Mouse (Mus musculus): ENCODE measurements around the gene Rgs12. TPM values are rescaled to one million over a fixed set of nuclear protein-coding genes. Genes with fewer than 3 reads are reported as not detected.

Gene Rgs12
- polyA plus RNA-seq, 1 experiment from 2014 or later: 44.3 TPM

- WGBS: 47% methylated on average over 3 of the region's 3 CpGs
- ATAC-seq (ENCODE audit: low FRiP score, low TSS enrichment): no peak
- H3K9me3 ChIP-seq (ENCODE audit: control insufficient read depth, low read length): no peaks in the 10 kb centered on the region
- no peaks in the 10 kb centered on the region for H3K4me1 ChIP-seq (ENCODE audit: control insufficient read depth, insufficient read depth, low read length)
- H3K4me2 ChIP-seq (ENCODE audit: low read length): no peak overlapping the region
- H3K4me3 ChIP-seq (replicated peaks; ENCODE audit: low read depth, low read length): no peak overlapping the region
- H3K36me3 ChIP-seq (ENCODE audit: control insufficient read depth, insufficient read depth, low read length): peaks cover 36% of the 10 kb centered on the region
- H3K9ac ChIP-seq (replicated peaks; ENCODE audit: low read length): no peak overlapping the region
- H3K27me3 ChIP-seq (ENCODE audit: control insufficient read depth, insufficient read depth, low read length): no peaks in the 10 kb centered on the region
- no peak for DNase-seq
- no peak overlapping the region for H3K27ac ChIP-seq (replicated peaks; ENCODE audit: low read depth, low read length)
Measured at GRCm38 (mm10) chr5:34981734-34982133, 32.5 kb downstream of the Rgs12 start.

- WGBS: 76% methylated on average over 2 of the region's 2 CpGs
- Histone ChIP-seq H3K4me3 (replicated peaks; ENCODE audit: low read depth, low read length) (no peak overlapping the region), H3K9ac (replicated peaks; ENCODE audit: low read length) (no peak overlapping the region), H3K36me3 (ENCODE audit: control insufficient read depth, insufficient read depth, low read length) (peaks cover 25% of the 10 kb centered on the region), H3K27me3 (ENCODE audit: control insufficient read depth, insufficient read depth, low read length) (no peaks in the 10 kb centered on the region), H3K27ac (replicated peaks; ENCODE audit: low read depth, low read length) (no peak overlapping the region), H3K4me1 (ENCODE audit: control insufficient read depth, insufficient read depth, low read length) (no peaks in the 10 kb centered on the region), H3K4me2 (ENCODE audit: low read length) (no peak overlapping the region), H3K9me3 (ENCODE audit: control insufficient read depth, low read length) (no peaks in the 10 kb centered on the region)
- ATAC-seq (ENCODE audit: low FRiP score, low TSS enrichment) (no peak), DNase-seq (no peak)
Measured at GRCm38 (mm10) chr5:34984933-34985332, 35.7 kb downstream of the Rgs12 start.

- no peak overlapping the region for H3K4me2 ChIP-seq (ENCODE audit: low read length)
- H3K36me3 ChIP-seq (ENCODE audit: control insufficient read depth, insufficient read depth, low read length): peaks cover 25% of the 10 kb centered on the region
- H3K27me3 ChIP-seq (ENCODE audit: control insufficient read depth, insufficient read depth, low read length): no peaks in the 10 kb centered on the region
- WGBS: 42% methylated on average over 2 of the region's 2 CpGs
- no peaks in the 10 kb centered on the region for H3K4me1 ChIP-seq (ENCODE audit: control insufficient read depth, insufficient read depth, low read length)
- H3K9me3 ChIP-seq (ENCODE audit: control insufficient read depth, low read length): no peaks in the 10 kb centered on the region
- peak; percentile 79 for DNase-seq
- no peak for ATAC-seq (ENCODE audit: low FRiP score, low TSS enrichment)
- no peak overlapping the region for H3K27ac ChIP-seq (replicated peaks; ENCODE audit: low read depth, low read length)
- no peak overlapping the region for H3K4me3 ChIP-seq (replicated peaks; ENCODE audit: low read depth, low read length)
- no peak overlapping the region for H3K9ac ChIP-seq (replicated peaks; ENCODE audit: low read length)
Measured at GRCm38 (mm10) chr5:34985867-34986266, 36.6 kb downstream of the Rgs12 start.

- no peak overlapping the region for H3K4me2 ChIP-seq (ENCODE audit: low read length)
- DNase-seq: no peak
- no peaks in the 10 kb centered on the region for H3K27me3 ChIP-seq (ENCODE audit: control insufficient read depth, insufficient read depth, low read length)
- no peak overlapping the region for H3K9ac ChIP-seq (replicated peaks; ENCODE audit: low read length)
- no peak for ATAC-seq (ENCODE audit: low FRiP score, low TSS enrichment)
- H3K9me3 ChIP-seq (ENCODE audit: control insufficient read depth, low read length): no peaks in the 10 kb centered on the region
- H3K36me3 ChIP-seq (ENCODE audit: control insufficient read depth, insufficient read depth, low read length): peaks cover 23% of the 10 kb centered on the region
- H3K27ac ChIP-seq (replicated peaks; ENCODE audit: low read depth, low read length): no peak overlapping the region
- no peak overlapping the region for H3K4me3 ChIP-seq (replicated peaks; ENCODE audit: low read depth, low read length)
- 85% methylated on average over 2 of the region's 2 CpGs for WGBS
- no peaks in the 10 kb centered on the region for H3K4me1 ChIP-seq (ENCODE audit: control insufficient read depth, insufficient read depth, low read length)
Measured at GRCm38 (mm10) chr5:34987396-34987795, 38.2 kb downstream of the Rgs12 start.

GRCm38 (mm10) chr5:34988690-34989089, 39.4 kb downstream of the Rgs12 start:
- no peak for ATAC-seq (ENCODE audit: low FRiP score, low TSS enrichment)
- no peak overlapping the region for H3K4me2 ChIP-seq (ENCODE audit: low read length)
- DNase-seq: no peak
- H3K27ac ChIP-seq (replicated peaks; ENCODE audit: low read depth, low read length): peak overlapping the region; percentile 37; the same call in 1 of the 2 replicates
- H3K4me1 ChIP-seq (ENCODE audit: control insufficient read depth, insufficient read depth, low read length): no peaks in the 10 kb centered on the region
- WGBS: 87% methylated on average over 5 of the region's 5 CpGs
- no peak overlapping the region for H3K9ac ChIP-seq (replicated peaks; ENCODE audit: low read length)
- H3K27me3 ChIP-seq (ENCODE audit: control insufficient read depth, insufficient read depth, low read length): no peaks in the 10 kb centered on the region
- no peak overlapping the region for H3K4me3 ChIP-seq (replicated peaks; ENCODE audit: low read depth, low read length)
- H3K36me3 ChIP-seq (ENCODE audit: control insufficient read depth, insufficient read depth, low read length): peaks cover 12% of the 10 kb centered on the region
- no peaks in the 10 kb centered on the region for H3K9me3 ChIP-seq (ENCODE audit: control insufficient read depth, low read length)

GRCm38 (mm10) chr5:34989321-34989772, 40.1 kb downstream of the Rgs12 start:
- WGBS: 73% methylated on average over 12 of the region's 12 CpGs
- peak; percentile 14 for DNase-seq
- H3K4me2 ChIP-seq (ENCODE audit: low read length): no peak overlapping the region
- peaks cover 6% of the 10 kb centered on the region for H3K36me3 ChIP-seq (ENCODE audit: control insufficient read depth, insufficient read depth, low read length)
- H3K27me3 ChIP-seq (ENCODE audit: control insufficient read depth, insufficient read depth, low read length): no peaks in the 10 kb centered on the region
- H3K27ac ChIP-seq (replicated peaks; ENCODE audit: low read depth, low read length): peak overlapping the region; percentile 37; the same call in 1 of the 2 replicates
- H3K4me3 ChIP-seq (replicated peaks; ENCODE audit: low read depth, low read length): no peak overlapping the region
- no peaks in the 10 kb centered on the region for H3K4me1 ChIP-seq (ENCODE audit: control insufficient read depth, insufficient read depth, low read length)
- H3K9me3 ChIP-seq (ENCODE audit: control insufficient read depth, low read length): no peaks in the 10 kb centered on the region
- H3K9ac ChIP-seq (replicated peaks; ENCODE audit: low read length): no peak overlapping the region
- no peak for ATAC-seq (ENCODE audit: low FRiP score, low TSS enrichment)

- Histone ChIP-seq H3K9me3 (ENCODE audit: control insufficient read depth, low read length) (no peaks in the 10 kb centered on the region), H3K4me3 (replicated peaks; ENCODE audit: low read depth, low read length) (no peak overlapping the region), H3K4me1 (ENCODE audit: control insufficient read depth, insufficient read depth, low read length) (no peaks in the 10 kb centered on the region), H3K27me3 (ENCODE audit: control insufficient read depth, insufficient read depth, low read length) (no peaks in the 10 kb centered on the region), H3K4me2 (ENCODE audit: low read length) (no peak overlapping the region), H3K9ac (replicated peaks; ENCODE audit: low read length) (no peak overlapping the region), H3K27ac (replicated peaks; ENCODE audit: low read depth, low read length) (no peak overlapping the region), H3K36me3 (ENCODE audit: control insufficient read depth, insufficient read depth, low read length) (peaks cover 5% of the 10 kb centered on the region)
- 48% methylated on average over 3 of the region's 3 CpGs for WGBS
- DNase-seq (no peak), ATAC-seq (ENCODE audit: low FRiP score, low TSS enrichment) (no peak)
Measured at GRCm38 (mm10) chr5:34998754-34999153, 49.5 kb downstream of the Rgs12 start.

GRCm38 (mm10) chr5:34999281-34999680, 50.0 kb downstream of the Rgs12 start:
- H3K9me3 ChIP-seq (ENCODE audit: control insufficient read depth, low read length): no peaks in the 10 kb centered on the region
- H3K27ac ChIP-seq (replicated peaks; ENCODE audit: low read depth, low read length): no peak overlapping the region
- no peaks in the 10 kb centered on the region for H3K4me1 ChIP-seq (ENCODE audit: control insufficient read depth, insufficient read depth, low read length)
- no peak for ATAC-seq (ENCODE audit: low FRiP score, low TSS enrichment)
- H3K27me3 ChIP-seq (ENCODE audit: control insufficient read depth, insufficient read depth, low read length): no peaks in the 10 kb centered on the region
- peaks cover 5% of the 10 kb centered on the region for H3K36me3 ChIP-seq (ENCODE audit: control insufficient read depth, insufficient read depth, low read length)
- DNase-seq: no peak
- no peak overlapping the region for H3K4me3 ChIP-seq (replicated peaks; ENCODE audit: low read depth, low read length)
- no peak overlapping the region for H3K9ac ChIP-seq (replicated peaks; ENCODE audit: low read length)
- no peak overlapping the region for H3K4me2 ChIP-seq (ENCODE audit: low read length)
- WGBS: 84% methylated on average over 6 of the region's 6 CpGs

GRCm38 (mm10) chr5:35000323-35000722, 51.1 kb downstream of the Rgs12 start:
- H3K9me3 ChIP-seq (ENCODE audit: control insufficient read depth, low read length): no peaks in the 10 kb centered on the region
- H3K4me1 ChIP-seq (ENCODE audit: control insufficient read depth, insufficient read depth, low read length): no peaks in the 10 kb centered on the region
- H3K27me3 ChIP-seq (ENCODE audit: control insufficient read depth, insufficient read depth, low read length): no peaks in the 10 kb centered on the region
- H3K27ac ChIP-seq (replicated peaks; ENCODE audit: low read depth, low read length): no peak overlapping the region
- ATAC-seq (ENCODE audit: low FRiP score, low TSS enrichment): no peak
- no peak overlapping the region for H3K4me3 ChIP-seq (replicated peaks; ENCODE audit: low read depth, low read length)
- H3K9ac ChIP-seq (replicated peaks; ENCODE audit: low read length): no peak overlapping the region
- no peak for DNase-seq
- H3K4me2 ChIP-seq (ENCODE audit: low read length): no peak overlapping the region
- H3K36me3 ChIP-seq (ENCODE audit: control insufficient read depth, insufficient read depth, low read length): peaks cover 5% of the 10 kb centered on the region
